Mouse (Mus musculus) olfactory bulb, adult 2 months (tissue): Measurements from ENCODE around the gene Gm12184.

Source experiments
- CTCF ChIP-seq: fragments of 200-500 bp; IDR thresholded peaks from 2 replicates; pipeline ENCODE4 v1.5.1; 2012; ENCODE audit warnings: low read depth, mild to moderate bottlenecking, low read length, moderate library complexity; ENCODE audit not compliant: insufficient read depth
- POLR2A ChIP-seq: fragments of 200-500 bp; IDR thresholded peaks from 2 replicates; pipeline ENCODE4 v1.6.1; 2012; ENCODE audit warnings: mild to moderate bottlenecking, low read depth, low read length, moderate library complexity; ENCODE audit not compliant: insufficient read depth

DNA sequence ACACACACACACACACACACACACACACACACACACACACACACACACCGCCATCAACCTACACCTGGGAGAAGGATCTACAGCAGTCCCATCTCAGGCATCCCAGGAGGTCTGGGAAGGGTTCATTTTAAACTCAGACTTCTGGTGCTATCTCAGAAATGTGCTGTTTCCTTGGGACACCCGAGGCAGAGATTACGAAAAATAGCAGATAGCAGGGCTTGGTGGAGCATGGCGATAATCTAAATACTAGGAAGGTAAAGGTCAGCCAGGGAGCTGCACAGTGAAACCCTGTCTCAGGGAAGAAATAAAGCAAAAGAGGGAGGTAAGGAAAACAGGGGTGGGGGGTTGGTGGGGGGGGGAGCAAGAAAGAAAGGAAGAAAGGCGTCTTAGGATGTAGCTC, 29.2 kb downstream of the Gm12184 start:
- TF ChIP-seq CTCF: no peak
- no peak for TF ChIP-seq POLR2A
